Mouse (Mus musculus): ENCODE measurements around the gene Plxnc1.

GRCm38 (mm10) chr10:94943846-94944690 lies 567 bp downstream of the Plxnc1 start:
- peak; percentile 54 for TF ChIP-seq CTCF (IDR thresholded peaks at IDR 0.05; ENCODE audit: low read depth)
- no peak for TF ChIP-seq EP300 (IDR thresholded peaks at IDR 0.05; ENCODE audit: low read depth)

All from liver, embryonic 14.5 days (tissue).